Mouse (Mus musculus): ENCODE results near the gene Galnt4. TPM values are rescaled to one million over a fixed set of nuclear protein-coding genes. Genes with fewer than 3 reads are reported as not detected.
A peak's percentile ranks its signal among the peaks of the same experiment; 100 is the strongest.

The Galnt4 gene
- polyA plus RNA-seq, 1 experiment: 1.3 TPM

- H3K27ac ChIP-seq (ENCODE audit: insufficient read depth, low read length): no peak within 1 kb of the TSS
- no peaks in the 10 kb centered on the region for H3K4me1 ChIP-seq (ENCODE audit: control insufficient read depth, insufficient read depth, low read length)
- no peak within 1 kb of the TSS for H3K4me3 ChIP-seq (ENCODE audit: insufficient read depth, low read length)
- TF ChIP-seq CTCF (IDR thresholded peaks at IDR 0.05; ENCODE audit: extremely low read depth, insufficient read depth, low read length) (no peak), POLR2A (IDR thresholded peaks at IDR 0.05; ENCODE audit: extremely low read depth, insufficient read depth, low read length) (no peak)
Observed at GRCm38 (mm10) chr10:99126225-99126624, 18.3 kb downstream of the Galnt4 start, which contains the start of gene Phxr2. Gene Phxr2, minus strand, starts transcription at chr10:99126325.

- no peak overlapping the region for H3K27ac ChIP-seq (ENCODE audit: insufficient read depth, low read length)
- TF ChIP-seq POLR2A (IDR thresholded peaks at IDR 0.05; ENCODE audit: extremely low read depth, insufficient read depth, low read length) (no peak), CTCF (IDR thresholded peaks at IDR 0.05; ENCODE audit: extremely low read depth, insufficient read depth, low read length) (no peak)
- H3K4me1 ChIP-seq (ENCODE audit: control insufficient read depth, insufficient read depth, low read length): peaks cover under 1% of the 10 kb centered on the region; the same call in 1 of the 2 replicates
- no peak overlapping the region for H3K4me3 ChIP-seq (ENCODE audit: insufficient read depth, low read length)
Observed at GRCm38 (mm10) chr10:99126954-99127353, 19.0 kb downstream of the Galnt4 start.

- Histone ChIP-seq H3K4me3 (ENCODE audit: insufficient read depth, low read length) (no peak overlapping the region), H3K4me1 (ENCODE audit: control insufficient read depth, insufficient read depth, low read length) (peaks cover 2% of the 10 kb centered on the region; the same call in 1 of the 2 replicates), H3K27ac (ENCODE audit: insufficient read depth, low read length) (no peak overlapping the region)
- TF ChIP-seq POLR2A (IDR thresholded peaks at IDR 0.05; ENCODE audit: extremely low read depth, insufficient read depth, low read length) (no peak), CTCF (IDR thresholded peaks at IDR 0.05; ENCODE audit: extremely low read depth, insufficient read depth, low read length) (no peak)
Observed at GRCm38 (mm10) chr10:99127691-99128261, 19.8 kb downstream of the Galnt4 start.

- H3K4me1 ChIP-seq (ENCODE audit: control insufficient read depth, insufficient read depth, low read length): peaks cover 2% of the 10 kb centered on the region; the same call in 1 of the 2 replicates
- no peak overlapping the region for H3K4me3 ChIP-seq (ENCODE audit: insufficient read depth, low read length)
- H3K27ac ChIP-seq (ENCODE audit: insufficient read depth, low read length): no peak overlapping the region
- TF ChIP-seq POLR2A (IDR thresholded peaks at IDR 0.05; ENCODE audit: extremely low read depth, insufficient read depth, low read length) (no peak), CTCF (IDR thresholded peaks at IDR 0.05; ENCODE audit: extremely low read depth, insufficient read depth, low read length) (no peak)
Observed at GRCm38 (mm10) chr10:99130611-99131010, 22.7 kb downstream of the Galnt4 start.

GRCm38 (mm10) chr10:99131298-99131697 lies 23.3 kb downstream of the Galnt4 start:
- no peak overlapping the region for H3K4me3 ChIP-seq (ENCODE audit: insufficient read depth, low read length)
- peaks cover 2% of the 10 kb centered on the region; the same call in 1 of the 2 replicates for H3K4me1 ChIP-seq (ENCODE audit: control insufficient read depth, insufficient read depth, low read length)
- TF ChIP-seq CTCF (IDR thresholded peaks at IDR 0.05; ENCODE audit: extremely low read depth, insufficient read depth, low read length): no peak
- no peak for TF ChIP-seq POLR2A (IDR thresholded peaks at IDR 0.05; ENCODE audit: extremely low read depth, insufficient read depth, low read length)
- H3K27ac ChIP-seq (ENCODE audit: insufficient read depth, low read length): no peak overlapping the region

- peaks cover 2% of the 10 kb centered on the region; the same call in 1 of the 2 replicates for H3K4me1 ChIP-seq (ENCODE audit: control insufficient read depth, insufficient read depth, low read length)
- TF ChIP-seq CTCF (IDR thresholded peaks at IDR 0.05; ENCODE audit: extremely low read depth, insufficient read depth, low read length) (no peak), POLR2A (IDR thresholded peaks at IDR 0.05; ENCODE audit: extremely low read depth, insufficient read depth, low read length) (no peak)
- no peak overlapping the region for H3K4me3 ChIP-seq (ENCODE audit: insufficient read depth, low read length)
- H3K27ac ChIP-seq (ENCODE audit: insufficient read depth, low read length): no peak overlapping the region
Observed at GRCm38 (mm10) chr10:99132189-99132588, 24.2 kb downstream of the Galnt4 start.

GRCm38 (mm10) chr10:99132595-99133272 lies 24.8 kb downstream of the Galnt4 start:
- H3K27ac ChIP-seq (ENCODE audit: insufficient read depth, low read length): no peak overlapping the region
- TF ChIP-seq POLR2A (IDR thresholded peaks at IDR 0.05; ENCODE audit: extremely low read depth, insufficient read depth, low read length): no peak
- TF ChIP-seq CTCF (IDR thresholded peaks at IDR 0.05; ENCODE audit: extremely low read depth, insufficient read depth, low read length): no peak

GRCm38 (mm10) chr10:99133321-99133875 lies 25.4 kb downstream of the Galnt4 start:
- TF ChIP-seq CTCF (IDR thresholded peaks at IDR 0.05; ENCODE audit: extremely low read depth, insufficient read depth, low read length): no peak
- TF ChIP-seq POLR2A (IDR thresholded peaks at IDR 0.05; ENCODE audit: extremely low read depth, insufficient read depth, low read length): no peak
- Histone ChIP-seq H3K4me3 (ENCODE audit: insufficient read depth, low read length) (no peak overlapping the region), H3K4me1 (ENCODE audit: control insufficient read depth, insufficient read depth, low read length) (peaks cover 2% of the 10 kb centered on the region; the same call in 1 of the 2 replicates), H3K27ac (ENCODE audit: insufficient read depth, low read length) (peak overlapping the region; percentile 48; the same call in 1 of the 2 replicates)

More at GRCm38 (mm10) chr10:99132595-99133272, 24.8 kb downstream of the Galnt4 start:
- Histone ChIP-seq H3K4me3 (ENCODE audit: insufficient read depth, low read length) (no peak overlapping the region), H3K4me1 (ENCODE audit: control insufficient read depth, insufficient read depth, low read length) (peaks cover 2% of the 10 kb centered on the region; the same call in 1 of the 2 replicates)

- Histone ChIP-seq H3K4me1 (ENCODE audit: control insufficient read depth, insufficient read depth, low read length) (peaks cover 2% of the 10 kb centered on the region; the same call in 1 of the 2 replicates), H3K4me3 (ENCODE audit: insufficient read depth, low read length) (no peak overlapping the region), H3K27ac (ENCODE audit: insufficient read depth, low read length) (no peak overlapping the region)
- no peak for TF ChIP-seq POLR2A (IDR thresholded peaks at IDR 0.05; ENCODE audit: extremely low read depth, insufficient read depth, low read length)
- no peak for TF ChIP-seq CTCF (IDR thresholded peaks at IDR 0.05; ENCODE audit: extremely low read depth, insufficient read depth, low read length)
Observed at GRCm38 (mm10) chr10:99136337-99136736, 28.4 kb downstream of the Galnt4 start.
